Mouse (Mus musculus): Measurements from ENCODE around the gene Pga5. TPM values are rescaled to one million over a fixed set of nuclear protein-coding genes. Genes with fewer than 3 reads are reported as not detected.
A peak's percentile ranks its signal among the peaks of the same experiment; 100 is the strongest.

Pga5 gene
- polyA plus RNA-seq, 1 experiment from 2014 or later: not detected

- H3K9me3 ChIP-seq (ENCODE audit: control insufficient read depth, low read length): no peaks in the 10 kb centered on the region
- DNase-seq (no peak), ATAC-seq (ENCODE audit: low FRiP score, low TSS enrichment) (no peak)
- H3K9ac ChIP-seq (replicated peaks; ENCODE audit: low read length): no peak overlapping the region
- peaks cover 41% of the 10 kb centered on the region for H3K4me1 ChIP-seq (ENCODE audit: control insufficient read depth, insufficient read depth, low read length)
- no peak overlapping the region for H3K4me2 ChIP-seq (ENCODE audit: low read length)
- no peaks in the 10 kb centered on the region for H3K27me3 ChIP-seq (ENCODE audit: control insufficient read depth, insufficient read depth, low read length)
- H3K36me3 ChIP-seq (ENCODE audit: control insufficient read depth, insufficient read depth, low read length): no peaks in the 10 kb centered on the region
- WGBS: 67% methylated on average over 9 of the region's 9 CpGs
- H3K4me3 ChIP-seq (replicated peaks; ENCODE audit: low read depth, low read length): no peak overlapping the region
- H3K27ac ChIP-seq (replicated peaks; ENCODE audit: low read depth, low read length): no peak overlapping the region
Observed at GRCm38 (mm10) chr19:10698131-10698991, 20.5 kb upstream of the Pga5 start.

- 0 out of 2 replicates have a peak overlapping the region, but pooled peaks have one; percentile 9 for H3K9ac ChIP-seq (replicated peaks; ENCODE audit: low read length)
- peak overlapping the region; percentile 75 for H3K27ac ChIP-seq (replicated peaks; ENCODE audit: low read depth, low read length)
- H3K4me2 ChIP-seq (ENCODE audit: low read length): peak overlapping the region; percentile 23
- no peaks in the 10 kb centered on the region for H3K27me3 ChIP-seq (ENCODE audit: control insufficient read depth, insufficient read depth, low read length)
- ATAC-seq (ENCODE audit: low FRiP score, low TSS enrichment) (no peak), DNase-seq (peak; percentile 54)
- no peaks in the 10 kb centered on the region for H3K9me3 ChIP-seq (ENCODE audit: control insufficient read depth, low read length)
- WGBS: 13% methylated on average over 7 of the region's 7 CpGs
- H3K4me1 ChIP-seq (ENCODE audit: control insufficient read depth, insufficient read depth, low read length): peaks cover 43% of the 10 kb centered on the region
- H3K36me3 ChIP-seq (ENCODE audit: control insufficient read depth, insufficient read depth, low read length): no peaks in the 10 kb centered on the region
- no peak overlapping the region for H3K4me3 ChIP-seq (replicated peaks; ENCODE audit: low read depth, low read length)
Observed at GRCm38 (mm10) chr19:10695801-10696200, 17.9 kb upstream of the Pga5 start.

GRCm38 (mm10) chr19:10693926-10694682 is 16.2 kb upstream of the Pga5 start:
- ATAC-seq (ENCODE audit: low FRiP score, low TSS enrichment) (no peak), DNase-seq (no peak)
- Histone ChIP-seq H3K4me2 (ENCODE audit: low read length) (no peak overlapping the region), H3K36me3 (ENCODE audit: control insufficient read depth, insufficient read depth, low read length) (no peaks in the 10 kb centered on the region), H3K9ac (replicated peaks; ENCODE audit: low read length) (no peak overlapping the region), H3K27me3 (ENCODE audit: control insufficient read depth, insufficient read depth, low read length) (no peaks in the 10 kb centered on the region), H3K4me1 (ENCODE audit: control insufficient read depth, insufficient read depth, low read length) (peaks cover 41% of the 10 kb centered on the region), H3K4me3 (replicated peaks; ENCODE audit: low read depth, low read length) (no peak overlapping the region), H3K27ac (replicated peaks; ENCODE audit: low read depth, low read length) (no peak overlapping the region; the same call in 1 of the 2 replicates), H3K9me3 (ENCODE audit: control insufficient read depth, low read length) (no peaks in the 10 kb centered on the region)
- 87% methylated on average over 10 of the region's 10 CpGs for WGBS

- H3K4me2 ChIP-seq (ENCODE audit: low read length): no peak overlapping the region
- H3K4me3 ChIP-seq (replicated peaks; ENCODE audit: low read depth, low read length): no peak overlapping the region
- no peak overlapping the region for H3K9ac ChIP-seq (replicated peaks; ENCODE audit: low read length)
- WGBS: 92% methylated on average over 4 of the region's 4 CpGs
- H3K27me3 ChIP-seq (ENCODE audit: control insufficient read depth, insufficient read depth, low read length): no peaks in the 10 kb centered on the region
- H3K9me3 ChIP-seq (ENCODE audit: control insufficient read depth, low read length): no peaks in the 10 kb centered on the region
- DNase-seq (no peak), ATAC-seq (ENCODE audit: low FRiP score, low TSS enrichment) (no peak)
- H3K36me3 ChIP-seq (ENCODE audit: control insufficient read depth, insufficient read depth, low read length): no peaks in the 10 kb centered on the region
- peaks cover 45% of the 10 kb centered on the region for H3K4me1 ChIP-seq (ENCODE audit: control insufficient read depth, insufficient read depth, low read length)
- H3K27ac ChIP-seq (replicated peaks; ENCODE audit: low read depth, low read length): no peak overlapping the region
Observed at GRCm38 (mm10) chr19:10692361-10692760, 14.5 kb upstream of the Pga5 start.

GRCm38 (mm10) chr19:10691660-10692059 is 13.8 kb upstream of the Pga5 start:
- Histone ChIP-seq H3K27me3 (ENCODE audit: control insufficient read depth, insufficient read depth, low read length) (no peaks in the 10 kb centered on the region), H3K9ac (replicated peaks; ENCODE audit: low read length) (no peak overlapping the region), H3K4me1 (ENCODE audit: control insufficient read depth, insufficient read depth, low read length) (peaks cover 45% of the 10 kb centered on the region), H3K4me3 (replicated peaks; ENCODE audit: low read depth, low read length) (no peak overlapping the region), H3K9me3 (ENCODE audit: control insufficient read depth, low read length) (no peaks in the 10 kb centered on the region), H3K27ac (replicated peaks; ENCODE audit: low read depth, low read length) (no peak overlapping the region), H3K36me3 (ENCODE audit: control insufficient read depth, insufficient read depth, low read length) (no peaks in the 10 kb centered on the region), H3K4me2 (ENCODE audit: low read length) (no peak overlapping the region)
- WGBS: 76% methylated on average over 3 of the region's 3 CpGs
- no peak for ATAC-seq (ENCODE audit: low FRiP score, low TSS enrichment)
- no peak for DNase-seq

GRCm38 (mm10) chr19:10691121-10691520 is 13.2 kb upstream of the Pga5 start:
- Histone ChIP-seq H3K9me3 (ENCODE audit: control insufficient read depth, low read length) (no peaks in the 10 kb centered on the region), H3K4me1 (ENCODE audit: control insufficient read depth, insufficient read depth, low read length) (peaks cover 41% of the 10 kb centered on the region), H3K36me3 (ENCODE audit: control insufficient read depth, insufficient read depth, low read length) (no peaks in the 10 kb centered on the region), H3K27me3 (ENCODE audit: control insufficient read depth, insufficient read depth, low read length) (no peaks in the 10 kb centered on the region), H3K4me3 (replicated peaks; ENCODE audit: low read depth, low read length) (no peak overlapping the region), H3K9ac (replicated peaks; ENCODE audit: low read length) (no peak overlapping the region), H3K4me2 (ENCODE audit: low read length) (no peak overlapping the region), H3K27ac (replicated peaks; ENCODE audit: low read depth, low read length) (no peak overlapping the region)
- DNase-seq: no peak
- WGBS: 97% methylated on average over 4 of the region's 4 CpGs
- no peak for ATAC-seq (ENCODE audit: low FRiP score, low TSS enrichment)

- H3K4me3 ChIP-seq (replicated peaks; ENCODE audit: low read depth, low read length): peak overlapping the region; percentile 74; the same call in 1 of the 2 replicates
- no peaks in the 10 kb centered on the region for H3K27me3 ChIP-seq (ENCODE audit: control insufficient read depth, insufficient read depth, low read length)
- no peaks in the 10 kb centered on the region for H3K9me3 ChIP-seq (ENCODE audit: control insufficient read depth, low read length)
- no peaks in the 10 kb centered on the region for H3K36me3 ChIP-seq (ENCODE audit: control insufficient read depth, insufficient read depth, low read length)
- DNase-seq (no peak), ATAC-seq (ENCODE audit: low FRiP score, low TSS enrichment) (no peak)
- H3K4me1 ChIP-seq (ENCODE audit: control insufficient read depth, insufficient read depth, low read length): peaks cover 33% of the 10 kb centered on the region
- peak overlapping the region; percentile 65 for H3K4me2 ChIP-seq (ENCODE audit: low read length)
- WGBS: 91% methylated on average over 3 of the region's 3 CpGs
- peak overlapping the region; percentile 84; the same call in 1 of the 2 replicates for H3K9ac ChIP-seq (replicated peaks; ENCODE audit: low read length)
- 0 out of 2 replicates have a peak overlapping the region, but pooled peaks have one; percentile 97 for H3K27ac ChIP-seq (replicated peaks; ENCODE audit: low read depth, low read length)
Observed at GRCm38 (mm10) chr19:10690336-10690735, 12.5 kb upstream of the Pga5 start.

GRCm38 (mm10) chr19:10689470-10690166 is 11.7 kb upstream of the Pga5 start:
- H3K9ac ChIP-seq (replicated peaks; ENCODE audit: low read length): peak overlapping the region; percentile 84
- peak overlapping the region; percentile 97 for H3K27ac ChIP-seq (replicated peaks; ENCODE audit: low read depth, low read length)
- 52% methylated on average over 5 of the region's 5 CpGs for WGBS
- no peaks in the 10 kb centered on the region for H3K36me3 ChIP-seq (ENCODE audit: control insufficient read depth, insufficient read depth, low read length)
- peak overlapping the region; percentile 65 for H3K4me2 ChIP-seq (ENCODE audit: low read length)
- H3K9me3 ChIP-seq (ENCODE audit: control insufficient read depth, low read length): no peaks in the 10 kb centered on the region
- peaks cover 31% of the 10 kb centered on the region for H3K4me1 ChIP-seq (ENCODE audit: control insufficient read depth, insufficient read depth, low read length)
- H3K27me3 ChIP-seq (ENCODE audit: control insufficient read depth, insufficient read depth, low read length): no peaks in the 10 kb centered on the region
- peak overlapping the region; percentile 74 for H3K4me3 ChIP-seq (replicated peaks; ENCODE audit: low read depth, low read length)
- ATAC-seq (ENCODE audit: low FRiP score, low TSS enrichment) (no peak), DNase-seq (peak; percentile 51)

Data from midbrain, embryonic 14.5 days (tissue).